Mouse (Mus musculus) testis, adult 2 months (tissue): ENCODE results near the gene Ptprd.

Experiments used
- CTCF ChIP-seq: fragments of 200-500 bp; IDR thresholded peaks from 2 replicates; pipeline ENCODE4 v1.5.1; 2012; ENCODE audit warnings: low read depth, mild to moderate bottlenecking, inconsistent platforms, low read length, moderate library complexity; ENCODE audit not compliant: control insufficient read depth, insufficient read depth, insufficient replicate concordance
- POLR2A ChIP-seq: fragments of 200-500 bp; IDR thresholded peaks from 2 replicates; pipeline ENCODE4 v1.6.1; 2012; ENCODE audit warnings: low read depth, mild to moderate bottlenecking, inconsistent platforms, low read length, moderate library complexity; ENCODE audit not compliant: control insufficient read depth

- TF ChIP-seq CTCF = no peak
- TF ChIP-seq POLR2A = no peak
Measured at GRCm38 (mm10) chr4:77259250-77259971, 952.4 kb downstream of the Ptprd start.
